Mouse (Mus musculus) kidney, postnatal 14 days (tissue): ENCODE measurements around the gene Rgs14.

Experiments
- DNase-seq: peaks from one replicate; pipeline ENCODE4 v3.0.0; 2022; ENCODE audit warnings: mixed read lengths

The Rgs14 gene

GRCm38 (mm10) chr13:55404853-55405782, 35.6 kb downstream of the Rgs14 start:
- peak; percentile 83 for DNase-seq

- no peak for DNase-seq
Observed at GRCm38 (mm10) chr13:55405783-55406390, 36.4 kb downstream of the Rgs14 start.

GRCm38 (mm10) chr13:55407341-55407740, 37.8 kb downstream of the Rgs14 start:
- peak; percentile 12 for DNase-seq

DNA sequence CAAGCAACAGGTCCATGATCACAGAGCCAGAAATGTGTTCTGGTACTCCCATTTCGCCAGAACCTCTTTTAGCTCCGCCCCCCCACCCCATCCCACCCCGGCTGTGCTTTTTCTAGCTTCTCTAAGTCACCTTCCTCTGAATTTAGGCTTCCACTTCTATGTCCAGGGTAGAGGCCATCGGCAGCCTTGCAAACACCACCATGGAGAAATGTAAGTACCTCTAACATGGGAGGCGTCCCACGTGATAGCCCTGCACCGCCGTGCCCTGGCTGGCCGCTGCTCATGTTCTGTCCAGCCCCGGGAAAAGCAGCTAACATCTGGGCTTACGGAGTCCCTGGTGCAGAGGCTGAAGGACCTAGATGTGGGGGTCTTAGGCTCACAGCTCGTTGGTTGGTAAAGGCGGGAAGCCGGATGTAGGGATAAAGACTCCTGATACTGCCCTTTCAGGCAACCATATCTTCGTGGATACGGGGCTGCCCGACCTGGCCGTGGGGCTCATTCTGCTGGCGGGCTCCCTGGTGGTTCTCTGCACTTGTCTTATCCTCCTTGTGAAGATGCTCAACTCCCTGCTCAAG, 39.1 kb downstream of the Rgs14 start:
- no peak for DNase-seq

- DNase-seq = no peak
Observed at GRCm38 (mm10) chr13:55411826-55412225, 42.3 kb downstream of the Rgs14 start.

DNA sequence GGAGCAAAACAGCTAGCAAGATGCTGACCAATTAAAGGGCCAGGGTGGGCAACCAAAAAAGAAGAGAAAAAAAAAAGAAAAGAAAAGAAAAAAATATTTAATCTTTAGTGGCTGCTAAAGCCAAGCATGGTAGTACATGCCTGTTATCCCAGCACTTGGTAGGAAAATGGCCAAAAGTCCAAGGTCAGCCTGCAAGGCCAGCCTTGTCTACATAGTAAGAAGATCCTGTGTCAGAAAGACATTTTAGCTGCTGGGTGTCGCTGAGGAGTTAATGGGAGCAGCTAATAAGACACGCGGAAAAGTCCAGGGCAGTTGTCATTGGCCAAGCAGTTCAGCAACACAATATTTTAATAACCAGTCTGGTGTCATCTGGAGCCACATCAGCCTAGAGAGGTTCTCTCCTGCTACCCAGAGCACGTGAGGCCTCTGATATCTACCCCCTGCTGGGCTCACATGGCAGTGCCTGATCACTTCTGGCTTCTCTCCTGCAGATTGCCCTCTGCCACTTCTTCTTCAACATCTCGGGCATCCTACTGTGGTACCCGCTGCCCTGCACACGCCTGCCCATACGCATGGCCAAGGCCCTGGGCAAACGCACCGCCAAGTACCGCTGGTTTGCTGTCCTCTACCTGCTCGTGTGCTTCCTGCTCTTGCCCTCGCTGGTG, 43.2 kb downstream of the Rgs14 start:
- no peak for DNase-seq

- DNase-seq = no peak
Observed at GRCm38 (mm10) chr13:55413333-55413732, 43.8 kb downstream of the Rgs14 start.

- DNase-seq = peak; percentile 90
Observed at GRCm38 (mm10) chr13:55414743-55415380, 45.3 kb downstream of the Rgs14 start, which contains the start of gene Pfn3. Gene Pfn3 (minus strand): TSS chr13:55415232.

- peak; percentile 87 for DNase-seq
Observed at GRCm38 (mm10) chr13:55418004-55418403, 48.5 kb downstream of the Rgs14 start.

- DNase-seq = no peak
Observed at GRCm38 (mm10) chr13:55419142-55419541, 49.6 kb downstream of the Rgs14 start.

DNA sequence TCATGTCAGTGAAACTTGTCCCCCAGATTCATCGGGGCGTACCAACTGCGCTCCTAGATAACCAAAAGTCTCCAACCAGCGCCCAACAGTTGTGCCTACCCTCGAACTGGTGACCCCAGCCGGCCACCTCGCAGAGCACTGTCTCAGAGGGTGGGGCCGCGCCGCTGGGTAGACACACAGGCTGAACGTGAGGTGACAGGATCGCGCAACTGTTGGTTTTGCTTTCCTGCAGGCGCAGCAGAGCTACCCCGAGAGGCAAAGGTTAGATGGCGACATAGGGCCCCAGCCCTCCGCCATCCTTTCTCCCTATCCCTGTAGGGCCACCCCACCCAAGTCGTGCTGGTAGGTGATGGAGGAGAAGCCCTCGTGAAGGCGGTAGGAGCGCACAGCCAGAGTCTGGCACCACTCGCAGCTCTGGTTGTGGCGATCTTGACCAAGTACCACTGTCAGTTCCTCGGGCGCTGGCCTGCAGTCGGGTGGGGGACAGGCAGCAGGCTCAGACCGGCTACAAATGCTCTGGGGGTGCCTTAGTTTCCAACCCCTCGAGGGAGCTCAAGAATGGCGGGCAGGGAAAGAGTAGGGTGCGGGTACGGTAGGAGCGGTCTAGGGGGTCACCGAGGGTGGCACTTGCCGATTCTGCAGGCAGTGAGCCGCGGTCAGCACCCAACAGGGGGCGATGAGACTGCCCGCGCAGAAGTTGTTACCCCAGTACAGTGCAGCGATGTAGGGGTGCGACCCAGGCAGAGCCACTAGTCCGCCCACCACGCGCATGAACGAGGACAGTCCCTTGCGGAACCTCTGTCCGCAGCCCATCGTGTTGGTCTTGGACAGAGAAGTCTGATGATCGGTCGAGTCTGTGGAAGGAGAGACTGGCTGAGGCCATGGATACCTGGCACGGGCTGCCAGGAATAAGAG, 50.7 kb downstream of the Rgs14 start:
- no peak for DNase-seq

- peak; percentile 73 for DNase-seq
Observed at GRCm38 (mm10) chr13:55420933-55421800, 51.6 kb downstream of the Rgs14 start.

DNA sequence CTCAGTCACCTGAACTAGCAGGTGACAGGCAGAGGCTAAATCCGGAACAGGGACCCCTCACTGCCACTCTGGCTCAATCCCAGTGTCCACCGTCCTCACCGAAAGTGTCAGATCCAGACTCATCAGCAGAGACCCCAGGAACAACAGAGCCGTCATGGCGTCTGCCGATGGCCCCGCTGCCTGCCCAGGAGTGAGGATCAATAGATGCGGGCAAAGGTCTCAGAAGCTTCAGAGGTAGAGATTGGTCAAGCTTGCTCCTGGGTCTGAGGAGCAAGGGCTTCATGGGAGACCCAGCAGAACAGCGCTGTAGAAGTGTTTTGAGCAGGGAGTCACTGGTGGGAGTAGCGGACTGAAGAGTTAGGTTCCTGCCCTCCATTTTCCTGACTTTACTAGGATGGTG, 57.1 kb downstream of the Rgs14 start, which contains the start of gene F12:
Gene F12, minus strand, starts transcription at position 181 of the 400 bp plus-strand sequence.
- no peak for DNase-seq

DNA sequence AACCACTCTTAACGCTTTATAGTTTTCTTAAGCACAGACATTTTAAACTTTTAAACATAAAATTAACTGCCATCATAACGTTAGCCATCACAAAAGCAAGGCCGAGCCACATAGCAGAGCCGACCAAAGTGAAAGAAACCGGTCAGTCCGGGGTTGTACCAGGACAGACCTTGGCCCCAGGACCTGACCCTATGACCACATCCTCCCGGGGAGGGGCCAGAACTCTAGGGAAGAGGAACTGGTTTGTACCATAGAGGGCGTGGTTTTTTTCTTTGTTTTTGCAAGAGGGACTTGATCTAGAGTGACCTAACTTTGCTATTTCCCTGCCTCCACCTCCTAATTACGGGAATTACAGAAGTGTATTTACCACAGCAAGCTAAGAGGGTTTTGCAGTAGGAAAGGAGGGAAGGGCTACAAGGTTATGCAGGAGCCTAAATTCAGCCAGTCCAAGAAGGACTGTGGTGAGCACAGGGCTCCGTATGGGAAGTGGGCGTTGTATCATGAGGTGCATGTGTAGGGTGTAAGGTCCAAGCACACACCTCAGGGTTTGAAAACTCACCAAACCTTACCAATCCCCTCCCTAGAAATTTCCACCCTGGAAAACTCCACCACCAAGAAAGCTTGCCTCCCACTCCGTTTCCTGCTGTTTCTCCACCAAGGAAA, 59.8 kb downstream of the Rgs14 start:
- peak; percentile 75 for DNase-seq

- no peak for DNase-seq
Observed at GRCm38 (mm10) chr13:55430566-55430965, 61.0 kb downstream of the Rgs14 start.

- no peak for DNase-seq
Observed at GRCm38 (mm10) chr13:55431889-55432685, 62.6 kb downstream of the Rgs14 start.
